Mouse (Mus musculus) liver, adult 2 months (tissue): ENCODE measurements around the gene Prrc2a. TPM values are rescaled to one million over a fixed set of nuclear protein-coding genes. Genes with fewer than 3 reads are reported as not detected.

Experiments used
- DNase-seq: peaks from one replicate; pipeline ENCODE4 v3.0.0-alpha.2; 2011; ENCODE audit warnings: low read depth, low spot score; ENCODE audit errors: extremely low read depth
- H3K27ac ChIP-seq: fragments of 200-500 bp; replicated peaks from 2 replicates; pipeline ENCODE4 v1.5.1; 2012; ENCODE audit warnings: low read depth, mild to moderate bottlenecking, control low read depth, inconsistent platforms, low read length; ENCODE audit not compliant: insufficient read depth
- H3K27me3 ChIP-seq: fragments of 200-500 bp; 2 replicates; pipeline ENCODE4 v1.6.1; 2012; ENCODE audit warnings: mild to moderate bottlenecking, moderate library complexity, low read length, inconsistent platforms; ENCODE audit not compliant: control insufficient read depth, insufficient read depth
- H3K36me3 ChIP-seq: fragments of 200-500 bp; 2 replicates; pipeline ENCODE4 v1.6.1; 2012; ENCODE audit warnings: low read length, inconsistent platforms; ENCODE audit not compliant: control insufficient read depth, insufficient read depth
- H3K4me1 ChIP-seq: fragments of 200-500 bp; 2 replicates; pipeline ENCODE4 v1.6.1; 2011; ENCODE audit warnings: low read length; ENCODE audit not compliant: control insufficient read depth, insufficient read depth
- H3K4me3 ChIP-seq: fragments of 200-500 bp; 2 replicates; pipeline ENCODE4 v1.5.1; 2011; ENCODE audit warnings: low read depth, mild to moderate bottlenecking, control low read depth, low read length, moderate library complexity; ENCODE audit not compliant: insufficient read depth
- H3K79me2 ChIP-seq: fragments of 200-500 bp; 2 replicates; pipeline ENCODE4 v1.6.1; 2012; ENCODE audit warnings: inconsistent platforms, mild to moderate bottlenecking, low read length, moderate library complexity; ENCODE audit not compliant: control insufficient read depth, insufficient read depth
- H3K9ac ChIP-seq: fragments of 200-500 bp; 2 replicates; pipeline ENCODE4 v1.6.1; 2012; ENCODE audit warnings: low read depth, mild to moderate bottlenecking, control low read depth, inconsistent platforms, low read length
- CTCF ChIP-seq: fragments of 200-500 bp; IDR thresholded peaks from 2 replicates; pipeline ENCODE4 v1.5.1; 2011; ENCODE audit warnings: low read depth, low read length, control low read depth
- POLR2A ChIP-seq: fragments of 200-500 bp; IDR thresholded peaks from 2 replicates; pipeline ENCODE4 v1.6.1; 2011; ENCODE audit warnings: low read length, control low read depth; ENCODE audit not compliant: insufficient read depth; ENCODE audit errors: extremely low read depth
- WGBS: fragments of 180-500 bp; shearing (Covaris S2); methylation state at CpG from one replicate; pipeline ENCODE4 v1.1.7; 2018; 5-methylcytosine and 5-hydroxymethylcytosine counted together
- polyA plus RNA-seq: library from polyadenylated mRNA; depleted of rRNA; stranded (reverse); fragments of >200 nt; gene quantifications from 2 replicates; pipeline ENCODE4 v1.2.3, GENCODE M21; 2012
- total RNA-seq: library from RNA; depleted of rRNA; stranded (reverse); fragments of >200 nt; gene quantifications from 2 replicates; pipeline ENCODE4 v1.2.3, GENCODE M21; 2014

The Prrc2a gene
- total and polyA plus RNA-seq, 2 experiments = 12.4 to 144 TPM

DNA sequence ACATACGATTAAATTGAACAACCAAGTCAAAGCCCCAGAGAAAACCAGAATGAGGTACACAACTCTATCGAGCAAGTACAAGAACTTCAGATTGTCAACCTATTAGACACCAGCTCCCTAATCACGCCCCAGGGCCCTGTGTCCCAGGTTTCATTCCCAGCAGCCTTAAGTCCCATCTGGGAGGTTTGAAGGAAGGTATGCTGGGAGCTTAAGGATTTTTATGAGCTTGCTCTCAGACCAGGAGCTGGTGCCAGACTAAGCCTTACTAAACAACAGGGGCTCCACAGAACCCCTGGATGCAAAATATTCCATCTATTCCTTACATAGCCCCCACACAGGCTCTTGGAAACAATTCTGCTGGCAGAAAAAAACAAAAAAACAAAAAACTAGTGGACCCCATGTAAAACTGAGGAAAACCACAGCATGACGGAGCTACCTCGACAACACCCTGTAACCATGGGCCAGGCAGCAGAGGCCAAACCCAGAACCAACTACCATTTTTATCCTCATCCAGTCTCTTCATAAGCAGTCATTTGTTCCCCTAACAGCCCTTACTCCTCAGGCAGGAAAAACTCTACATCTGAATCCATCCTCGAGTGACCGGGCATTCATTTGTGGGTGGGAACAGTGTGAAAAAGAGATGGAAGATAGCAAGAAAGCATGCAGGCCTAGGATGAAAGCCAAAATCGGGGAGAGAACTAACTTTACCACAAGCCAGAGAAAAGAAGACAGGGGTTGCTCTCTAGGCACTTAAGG, 1.2 kb downstream of the Prrc2a start:
- peak; percentile 21 for DNase-seq
- TF ChIP-seq CTCF (no peak), POLR2A (no peak)
- WGBS = 3% methylated on average over 8 of the region's 8 CpGs
- H3K4me3 ChIP-seq = peak overlapping the region; percentile 93
- peaks cover 34% of the 10 kb centered on the region for H3K36me3 ChIP-seq
- no peaks in the 10 kb centered on the region for H3K27me3 ChIP-seq
- peak overlapping the region; percentile 98 for H3K9ac ChIP-seq
- peaks cover 5% of the 10 kb centered on the region for H3K4me1 ChIP-seq
- no peak overlapping the region; the same call in 1 of the 2 replicates for H3K27ac ChIP-seq
- peaks cover 36% of the 10 kb centered on the region for H3K79me2 ChIP-seq

DNA sequence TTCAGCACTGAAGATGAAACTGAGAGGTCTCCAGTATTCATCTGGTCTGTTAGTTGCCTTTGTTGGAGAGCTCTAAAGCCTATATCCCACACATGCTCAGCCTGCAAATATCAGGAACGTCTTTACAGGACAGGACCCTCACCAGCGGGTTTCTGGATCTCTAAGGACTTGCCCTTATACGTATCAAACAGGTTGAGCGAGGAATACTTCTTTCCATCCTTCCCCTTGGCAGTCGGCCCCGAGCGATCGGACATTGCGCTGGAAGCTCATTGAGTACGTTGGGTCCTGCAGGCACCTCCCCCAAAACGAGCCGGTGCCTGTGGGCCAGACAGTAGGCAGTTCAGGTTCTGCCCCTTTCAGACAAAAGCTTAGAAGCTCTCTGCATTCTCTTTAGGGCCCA, 2.0 kb downstream of the Prrc2a start:
- H3K36me3 ChIP-seq = peaks cover 41% of the 10 kb centered on the region
- H3K27ac ChIP-seq = no peak overlapping the region
- TF ChIP-seq POLR2A (no peak), CTCF (no peak)

DNA sequence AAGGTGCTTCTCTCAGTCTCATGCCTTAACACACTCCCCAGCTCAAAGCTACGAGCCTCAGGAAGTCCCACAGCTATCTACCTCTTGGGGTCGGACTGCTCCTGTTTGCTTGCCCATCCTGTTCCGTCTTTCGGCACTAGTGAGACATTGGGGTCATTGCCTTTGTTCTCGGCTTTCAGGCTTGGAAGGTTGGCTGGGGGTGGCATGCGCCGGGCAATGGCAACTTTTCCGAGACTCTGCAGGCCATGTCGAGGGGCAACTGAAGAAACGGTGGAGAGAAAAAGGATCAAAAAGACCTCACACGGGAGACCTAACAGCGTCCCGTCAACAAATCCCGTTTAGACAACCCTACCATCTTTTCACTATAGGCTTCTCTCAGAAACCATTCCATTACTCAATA, 2.6 kb downstream of the Prrc2a start:
- Histone ChIP-seq H3K27me3 (no peaks in the 10 kb centered on the region), H3K4me3 (no peak overlapping the region), H3K79me2 (peaks cover 39% of the 10 kb centered on the region), H3K36me3 (peaks cover 46% of the 10 kb centered on the region), H3K4me1 (peaks cover 5% of the 10 kb centered on the region), H3K9ac (no peak overlapping the region), H3K27ac (no peak overlapping the region)
- 72% methylated on average over 14 of the region's 14 CpGs for WGBS
- no peak for DNase-seq
- TF ChIP-seq POLR2A = no peak

More for the DNA sequence above, 2.0 kb downstream of the Prrc2a start:
- Histone ChIP-seq H3K4me3 (no peak overlapping the region), H3K27me3 (no peaks in the 10 kb centered on the region), H3K4me1 (peaks cover 5% of the 10 kb centered on the region), H3K9ac (no peak overlapping the region), H3K79me2 (peaks cover 39% of the 10 kb centered on the region)
- WGBS = 8% methylated on average over 12 of the region's 12 CpGs
- DNase-seq = peak; percentile 49

DNA sequence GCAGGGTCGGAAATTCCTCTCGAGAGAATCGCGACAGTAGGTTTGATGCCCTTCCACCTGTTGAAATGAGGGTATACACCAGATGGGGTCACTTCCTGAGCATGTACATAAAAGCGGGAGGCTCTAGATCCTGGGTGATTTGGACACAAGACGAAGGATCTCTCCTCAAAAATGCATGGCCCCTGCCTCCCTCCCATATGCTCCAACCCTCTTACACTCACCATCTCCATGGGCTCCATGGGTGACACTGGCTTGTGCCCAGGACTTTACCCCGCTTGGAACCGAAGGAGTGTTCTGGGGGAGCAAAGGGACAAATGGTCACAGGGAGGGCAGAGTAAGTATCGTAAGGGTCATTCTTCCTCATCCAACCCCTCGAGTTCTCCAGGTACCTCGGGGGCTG, 3.3 kb downstream of the Prrc2a start:
- Histone ChIP-seq H3K9ac (no peak overlapping the region), H3K27me3 (no peaks in the 10 kb centered on the region), H3K4me3 (no peak overlapping the region), H3K79me2 (peaks cover 39% of the 10 kb centered on the region), H3K36me3 (peaks cover 52% of the 10 kb centered on the region), H3K4me1 (peaks cover 5% of the 10 kb centered on the region), H3K27ac (no peak overlapping the region)
- WGBS = 78% methylated on average over 11 of the region's 11 CpGs
- DNase-seq = no peak
- TF ChIP-seq POLR2A = no peak
- no peak for TF ChIP-seq CTCF

DNA sequence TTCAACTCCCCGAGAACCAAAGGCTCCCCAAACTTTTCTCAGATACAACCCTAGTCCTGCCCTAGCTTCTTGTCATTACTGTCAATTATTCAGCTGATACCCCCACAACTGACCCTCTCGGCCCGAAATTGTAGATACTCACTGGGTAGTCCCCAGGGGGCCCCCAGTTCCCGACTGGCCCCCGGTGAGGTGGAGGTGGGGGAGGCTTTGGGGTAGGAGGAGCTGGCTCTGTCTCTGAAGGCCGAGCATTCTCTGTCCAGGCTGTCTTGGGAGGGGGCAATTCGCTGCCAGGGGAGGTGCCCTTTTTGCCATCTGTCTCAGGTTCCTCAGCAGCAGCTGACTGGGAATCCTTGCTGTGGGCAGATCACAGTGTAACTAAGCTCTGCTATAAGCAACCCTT, 5.1 kb downstream of the Prrc2a start:
- Histone ChIP-seq H3K27ac (no peak overlapping the region), H3K27me3 (no peaks in the 10 kb centered on the region), H3K4me1 (peaks cover 2% of the 10 kb centered on the region), H3K79me2 (peaks cover 39% of the 10 kb centered on the region), H3K36me3 (peaks cover 64% of the 10 kb centered on the region), H3K9ac (no peak overlapping the region), H3K4me3 (no peak overlapping the region)
- WGBS = 92% methylated on average over 7 of the region's 7 CpGs
- TF ChIP-seq POLR2A = no peak
- no peak for TF ChIP-seq CTCF
- DNase-seq = no peak
